Mouse (Mus musculus): ENCODE data around the gene Olfr1089. TPM values are rescaled to one million over a fixed set of nuclear protein-coding genes. Genes with fewer than 3 reads are reported as not detected.

The Olfr1089 gene
- polyA plus RNA-seq (2015; fragmentation: Nextera tagmentation; extraction: Ambion mirVana) = not detected in 2 replicates

DNA sequence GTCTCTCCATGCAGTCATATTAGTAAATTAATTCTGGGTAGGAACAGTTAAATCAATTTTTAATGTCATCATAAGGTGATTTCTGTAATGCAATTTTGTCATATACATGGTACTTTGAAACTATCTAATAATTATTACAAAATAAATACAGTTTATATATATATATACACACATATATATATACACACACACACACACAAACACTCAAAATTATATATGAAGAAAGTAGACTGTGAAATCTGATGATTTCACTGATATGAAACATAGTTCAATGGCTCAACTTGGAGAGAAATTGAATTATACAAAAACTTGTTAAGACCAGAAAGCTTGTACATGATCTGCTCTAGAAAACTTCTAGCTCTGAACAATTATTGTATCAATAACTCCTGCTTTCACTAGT lies at the start of gene Olfr1089:
TSS of gene Olfr1089 (minus strand) at position 101 of the 400 bp plus-strand sequence.
- ATAC-seq (ENCODE audit: low FRiP score) = no peak
- H3K27me3 ChIP-seq = no peaks in the 10 kb centered on the region
- no peak within 1 kb of the TSS for H3K4me3 ChIP-seq
- H3K4me1 ChIP-seq (replicated peaks) = no peaks in the 10 kb centered on the region
- no peaks in the 10 kb centered on the region for H3K9me3 ChIP-seq
- H3K4me2 ChIP-seq = no peak within 1 kb of the TSS
- H3K9ac ChIP-seq = no peak within 1 kb of the TSS
- H3K36me3 ChIP-seq = no peaks in the 10 kb centered on the region
- H3K27ac ChIP-seq = no peak within 1 kb of the TSS

DNA sequence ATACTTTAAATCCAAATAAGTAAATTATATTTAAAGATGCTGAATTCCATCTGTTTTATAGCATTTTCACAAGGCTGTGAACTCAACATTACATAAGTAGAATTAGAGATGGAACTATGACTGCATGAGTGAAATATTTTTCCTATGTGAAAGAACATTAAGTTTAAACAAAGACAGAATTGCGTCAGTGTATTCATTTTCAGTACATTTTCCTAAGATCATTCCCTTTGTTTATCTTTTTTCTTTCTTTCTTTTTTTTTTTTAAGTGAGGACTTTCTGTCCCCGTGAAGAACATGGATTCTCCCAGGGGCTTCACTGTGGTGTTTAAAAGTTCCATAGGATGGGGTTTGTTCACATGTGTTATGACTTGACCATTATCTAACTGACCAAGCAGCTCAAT lies 48.7 kb upstream of the Olfr1089 start, which contains the start of gene Olfr1093:
TSS of gene Olfr1093 (plus strand) at position 301 of the 400 bp plus-strand sequence.
- 84% methylated on average over 2 of the region's 2 CpGs for WGBS
- no peak within 1 kb of the TSS for H3K4me2 ChIP-seq
- no peaks in the 10 kb centered on the region for H3K9me3 ChIP-seq
- H3K36me3 ChIP-seq = no peaks in the 10 kb centered on the region
- no peak within 1 kb of the TSS for H3K4me3 ChIP-seq
- H3K4me1 ChIP-seq (replicated peaks) = no peaks in the 10 kb centered on the region
- no peaks in the 10 kb centered on the region for H3K27me3 ChIP-seq
- no peak for ATAC-seq (ENCODE audit: low FRiP score)
- no peak within 1 kb of the TSS for H3K9ac ChIP-seq
- H3K27ac ChIP-seq = no peak within 1 kb of the TSS

DNA sequence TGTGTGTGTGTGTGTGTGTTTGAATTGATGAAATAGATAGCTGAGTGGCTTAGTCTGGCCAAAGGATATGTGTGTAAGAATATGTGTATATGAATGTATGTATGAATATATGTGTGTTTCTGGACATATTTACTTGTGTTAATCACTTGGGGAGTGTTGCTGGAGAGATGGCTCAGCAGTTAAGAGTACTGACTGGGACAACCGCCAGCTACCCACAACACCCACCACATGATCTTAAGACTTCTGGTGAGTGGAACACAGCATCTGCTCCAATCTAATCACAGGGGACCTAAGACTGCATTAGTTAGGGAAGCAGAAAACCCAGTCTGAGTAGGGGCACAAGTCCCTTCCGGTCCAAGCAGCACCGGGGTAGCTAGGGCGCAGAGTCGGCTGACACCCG lies 27.5 kb upstream of the Olfr1089 start:
- 99% methylated on average over 6 of the region's 6 CpGs for WGBS
- Histone ChIP-seq H3K36me3 (no peaks in the 10 kb centered on the region), H3K4me2 (no peak overlapping the region), H3K27me3 (no peaks in the 10 kb centered on the region), H3K27ac (no peak overlapping the region), H3K9ac (no peak overlapping the region), H3K4me1 (replicated peaks) (no peaks in the 10 kb centered on the region), H3K9me3 (no peaks in the 10 kb centered on the region), H3K4me3 (no peak overlapping the region)
- ATAC-seq (ENCODE audit: low FRiP score) = no peak

DNA sequence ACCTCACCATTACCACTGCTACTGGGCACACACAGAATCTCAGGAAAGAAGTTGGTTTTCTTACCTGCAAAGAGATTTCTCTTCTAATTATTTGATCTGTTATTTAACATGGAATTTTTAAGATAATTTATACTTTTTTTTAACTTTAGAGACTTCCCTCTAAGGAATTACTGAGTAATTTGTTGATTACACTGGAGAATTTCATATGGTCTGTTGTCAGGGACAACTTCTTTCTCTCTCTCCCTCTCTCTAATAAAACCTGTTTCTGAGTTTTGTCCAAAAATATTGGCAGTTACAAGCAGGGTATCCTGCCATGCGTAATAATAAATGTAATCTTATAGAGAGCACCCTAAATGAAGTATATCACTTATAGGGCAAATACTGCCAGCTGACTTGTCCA lies 25.4 kb upstream of the Olfr1089 start, which contains the start of gene Olfr1090:
TSS of gene Olfr1090 (minus strand) at position 101 of the 400 bp plus-strand sequence.
- Histone ChIP-seq H3K4me2 (no peak within 1 kb of the TSS), H3K9me3 (no peaks in the 10 kb centered on the region), H3K27me3 (no peaks in the 10 kb centered on the region), H3K27ac (no peak within 1 kb of the TSS), H3K36me3 (no peaks in the 10 kb centered on the region), H3K9ac (no peak within 1 kb of the TSS), H3K4me1 (replicated peaks) (no peaks in the 10 kb centered on the region), H3K4me3 (no peak within 1 kb of the TSS)
- WGBS = 88% methylated on average over 1 of the region's 1 CpGs
- ATAC-seq (ENCODE audit: low FRiP score) = no peak

DNA sequence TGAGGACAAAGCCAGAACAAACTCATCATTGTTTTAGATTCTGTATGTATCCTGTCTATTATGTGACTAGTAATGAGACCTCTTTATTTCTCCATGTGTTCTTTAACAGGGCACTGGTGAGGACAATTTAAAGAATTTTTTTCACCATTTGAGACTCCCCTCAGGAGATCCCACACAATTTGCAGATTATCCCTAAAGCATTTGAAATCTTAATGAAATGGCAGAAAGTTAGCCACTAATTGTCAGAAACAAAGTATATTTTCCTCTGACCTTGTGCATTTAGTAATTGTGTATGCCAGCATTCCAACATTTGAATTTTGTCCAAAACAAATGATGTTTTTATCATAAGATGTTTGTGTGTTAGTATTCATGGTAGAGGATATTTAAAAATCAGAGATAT lies 35.2 kb downstream of the Olfr1089 start, which contains the start of gene Olfr1087:
TSS of gene Olfr1087 (minus strand) at position 101 of the 400 bp plus-strand sequence.
- Histone ChIP-seq H3K36me3 (no peaks in the 10 kb centered on the region), H3K27me3 (no peaks in the 10 kb centered on the region), H3K4me1 (replicated peaks) (no peaks in the 10 kb centered on the region), H3K9me3 (no peaks in the 10 kb centered on the region), H3K9ac (no peak within 1 kb of the TSS), H3K27ac (no peak within 1 kb of the TSS), H3K4me3 (no peak within 1 kb of the TSS), H3K4me2 (no peak within 1 kb of the TSS)
- no peak for ATAC-seq (ENCODE audit: low FRiP score)

Other genes with a start within 250 kb of the Olfr1089 start
- not detected in 2 replicates for gene Olfr228, start 246.3 kb downstream of the Olfr1089 start, polyA plus RNA-seq (2015; fragmentation: Nextera tagmentation; extraction: Ambion mirVana)
- not detected in 2 replicates for gene Olfr1076, start 225.2 kb downstream of the Olfr1089 start, polyA plus RNA-seq (2015; fragmentation: Nextera tagmentation; extraction: Ambion mirVana)
- gene Olfr1079, start 191.2 kb downstream of the Olfr1089 start, polyA plus RNA-seq (2015; fragmentation: Nextera tagmentation; extraction: Ambion mirVana) = not detected in 2 replicates
- gene Olfr1080, start 175.5 kb downstream of the Olfr1089 start, polyA plus RNA-seq (2015; fragmentation: Nextera tagmentation; extraction: Ambion mirVana) = not detected in 2 replicates
- not detected in 2 replicates for gene Olfr1082, start 134.7 kb downstream of the Olfr1089 start, polyA plus RNA-seq (2015; fragmentation: Nextera tagmentation; extraction: Ambion mirVana)
- not detected in 2 replicates for gene Olfr1084, start 94.0 kb downstream of the Olfr1089 start, polyA plus RNA-seq (2015; fragmentation: Nextera tagmentation; extraction: Ambion mirVana)
- gene Olfr1085, start 71.7 kb downstream of the Olfr1089 start, polyA plus RNA-seq (2015; fragmentation: Nextera tagmentation; extraction: Ambion mirVana) = not detected in 2 replicates
- gene Olfr1086, start 53.6 kb downstream of the Olfr1089 start, polyA plus RNA-seq (2015; fragmentation: Nextera tagmentation; extraction: Ambion mirVana) = not detected in 2 replicates
- not detected in 2 replicates for gene Olfr1087, start 35.3 kb downstream of the Olfr1089 start, polyA plus RNA-seq (2015; fragmentation: Nextera tagmentation; extraction: Ambion mirVana)
- gene Olfr1090, start 25.3 kb upstream of the Olfr1089 start, polyA plus RNA-seq (2015; fragmentation: Nextera tagmentation; extraction: Ambion mirVana) = not detected in 2 replicates
- not detected in 2 replicates for gene Olfr1093, start 48.8 kb upstream of the Olfr1089 start, polyA plus RNA-seq (2015; fragmentation: Nextera tagmentation; extraction: Ambion mirVana)
- not detected in 2 replicates for gene Olfr141, start 76.3 kb upstream of the Olfr1089 start, polyA plus RNA-seq (2015; fragmentation: Nextera tagmentation; extraction: Ambion mirVana)
- gene Olfr1094, start 91.0 kb upstream of the Olfr1089 start, polyA plus RNA-seq (2015; fragmentation: Nextera tagmentation; extraction: Ambion mirVana) = not detected in 2 replicates
- gene Olfr1095, start 118.0 kb upstream of the Olfr1089 start, polyA plus RNA-seq (2015; fragmentation: Nextera tagmentation; extraction: Ambion mirVana) = not detected in 2 replicates
- not detected in 2 replicates for gene Gm13723, start 141.1 kb upstream of the Olfr1089 start, polyA plus RNA-seq (2015; fragmentation: Nextera tagmentation; extraction: Ambion mirVana)
- gene Olfr1097, start 158.5 kb upstream of the Olfr1089 start, polyA plus RNA-seq (2015; fragmentation: Nextera tagmentation; extraction: Ambion mirVana) = not detected in 2 replicates
- not detected in 2 replicates for gene Olfr1098, start 190.8 kb upstream of the Olfr1089 start, polyA plus RNA-seq (2015; fragmentation: Nextera tagmentation; extraction: Ambion mirVana)
- not detected in 2 replicates for gene Olfr1099, start 227.0 kb upstream of the Olfr1089 start, polyA plus RNA-seq (2015; fragmentation: Nextera tagmentation; extraction: Ambion mirVana)
- gene Olfr1100, start 246.3 kb upstream of the Olfr1089 start, polyA plus RNA-seq (2015; fragmentation: Nextera tagmentation; extraction: Ambion mirVana) = not detected in 2 replicates